Mouse (Mus musculus) liver, embryonic 15.5 days (tissue): ENCODE results near the gene Wscd2. TPM values are rescaled to one million over a fixed set of nuclear protein-coding genes. Genes with fewer than 3 reads are reported as not detected.

ENCODE experiments used
- ATAC-seq: fragments of 200-750 bp; cut with Nextera tagmentation; 2 replicates; pipeline ENCODE4 v1.8.0; 2017; ENCODE audit warnings: moderate number of reproducible peaks, mild to moderate bottlenecking, moderate library complexity; ENCODE audit not compliant: insufficient read depth
- H3K27ac ChIP-seq: fragments of 300-500 bp; sonication (generic); replicated peaks from 2 replicates; pipeline ENCODE4 v1.5.1; 2015; ENCODE audit warnings: mild to moderate bottlenecking, inconsistent platforms
- H3K27me3 ChIP-seq: fragments of 300-500 bp; sonication (generic); 2 replicates; pipeline ENCODE4 v1.6.1; 2015; ENCODE audit warnings: mild to moderate bottlenecking, inconsistent platforms
- H3K36me3 ChIP-seq: fragments of 300-500 bp; sonication (generic); replicated peaks from 2 replicates; pipeline ENCODE4 v1.6.1; 2015; ENCODE audit warnings: moderate library complexity, mild to moderate bottlenecking, inconsistent platforms
- H3K4me1 ChIP-seq: fragments of 300-500 bp; sonication (generic); replicated peaks from 2 replicates; pipeline ENCODE4 v1.6.1; 2015; ENCODE audit warnings: inconsistent platforms
- H3K4me2 ChIP-seq: fragments of 300-500 bp; sonication (generic); 2 replicates; pipeline ENCODE4 v1.6.1; 2015; ENCODE audit warnings: moderate library complexity, mild to moderate bottlenecking, inconsistent platforms
- H3K4me3 ChIP-seq: fragments of 300-500 bp; sonication (generic); replicated peaks from 2 replicates; pipeline ENCODE4 v1.5.1; 2015; ENCODE audit warnings: mild to moderate bottlenecking, inconsistent platforms
- H3K9ac ChIP-seq: fragments of 300-500 bp; sonication (generic); 2 replicates; pipeline ENCODE4 v1.6.1; 2015; ENCODE audit warnings: moderate library complexity, mild to moderate bottlenecking, inconsistent platforms
- H3K9me3 ChIP-seq: fragments of 300-500 bp; sonication (generic); replicated peaks from 2 replicates; pipeline ENCODE4 v1.6.1; 2016; ENCODE audit warnings: inconsistent platforms
- WGBS: fragments of 180-500 bp; shearing (Covaris S2); methylation state at CpG from one replicate; pipeline ENCODE4 v1.1.7; 2015; ENCODE audit warnings: mixed read lengths; ENCODE audit not compliant: insufficient replicate concordance; 5-methylcytosine and 5-hydroxymethylcytosine counted together
- polyA plus RNA-seq: library from polyadenylated mRNA; unstranded; fragments of >200 nt; fragmentation: Nextera tagmentation; extraction: Ambion mirVana; gene quantifications from 2 replicates; pipeline ENCODE4 v1.2.1, GENCODE M21; 2015

Gene Wscd2
- polyA plus RNA-seq, 1 experiment from 2014 or later, result 0.15 TPM

- H3K27me3 ChIP-seq, result 0 out of 2 replicates have a peak, but pooled peaks cover 2% of the 10 kb centered on the region
- no peaks in the 10 kb centered on the region for H3K4me1 ChIP-seq
- H3K27ac ChIP-seq, result no peak overlapping the region
- no peak overlapping the region for H3K4me3 ChIP-seq
- 67% methylated on average over 8 of the region's 8 CpGs for WGBS
- H3K4me2 ChIP-seq, result no peak overlapping the region
- H3K9ac ChIP-seq, result no peak overlapping the region
- ATAC-seq, result no peak
- no peaks in the 10 kb centered on the region for H3K36me3 ChIP-seq
- no peaks in the 10 kb centered on the region for H3K9me3 ChIP-seq
These were observed 67.9 kb downstream of the Wscd2 start for GRCm38 (mm10) chr5:113558065-113558464.

GRCm38 (mm10) chr5:113559627-113560026 is 69.5 kb downstream of the Wscd2 start:
- Histone ChIP-seq H3K9ac (no peak overlapping the region), H3K4me3 (no peak overlapping the region), H3K4me1 (no peaks in the 10 kb centered on the region), H3K4me2 (no peak overlapping the region), H3K27me3 (no peaks in the 10 kb centered on the region), H3K9me3 (no peaks in the 10 kb centered on the region), H3K27ac (no peak overlapping the region), H3K36me3 (no peaks in the 10 kb centered on the region)
- 53% methylated on average over 5 of the region's 5 CpGs for WGBS
- ATAC-seq, result no peak

GRCm38 (mm10) chr5:113564463-113564862 is 74.3 kb downstream of the Wscd2 start:
- ATAC-seq, result no peak
- Histone ChIP-seq H3K4me2 (no peak overlapping the region), H3K36me3 (no peaks in the 10 kb centered on the region), H3K27me3 (no peaks in the 10 kb centered on the region), H3K27ac (no peak overlapping the region), H3K4me3 (no peak overlapping the region), H3K4me1 (no peaks in the 10 kb centered on the region), H3K9me3 (no peaks in the 10 kb centered on the region), H3K9ac (no peak overlapping the region)
- 22% methylated on average over 4 of the region's 4 CpGs for WGBS

- no peak overlapping the region for H3K4me3 ChIP-seq
- no peak overlapping the region for H3K27ac ChIP-seq
- no peaks in the 10 kb centered on the region for H3K36me3 ChIP-seq
- H3K27me3 ChIP-seq, result no peaks in the 10 kb centered on the region
- ATAC-seq, result no peak
- H3K9ac ChIP-seq, result no peak overlapping the region
- H3K4me1 ChIP-seq, result no peaks in the 10 kb centered on the region
- WGBS, result 59% methylated on average over 10 of the region's 10 CpGs
- H3K4me2 ChIP-seq, result no peak overlapping the region
- no peaks in the 10 kb centered on the region for H3K9me3 ChIP-seq
These were observed 75.1 kb downstream of the Wscd2 start for GRCm38 (mm10) chr5:113565101-113565854.

- Histone ChIP-seq H3K27me3 (no peaks in the 10 kb centered on the region), H3K36me3 (no peaks in the 10 kb centered on the region), H3K27ac (no peak overlapping the region), H3K9ac (no peak overlapping the region), H3K4me1 (no peaks in the 10 kb centered on the region), H3K4me3 (no peak overlapping the region), H3K9me3 (no peaks in the 10 kb centered on the region), H3K4me2 (no peak overlapping the region)
- 59% methylated on average over 12 of the region's 12 CpGs for WGBS
- ATAC-seq, result no peak
These were observed 75.7 kb downstream of the Wscd2 start for GRCm38 (mm10) chr5:113565858-113566257.

- Histone ChIP-seq H3K4me2 (no peak overlapping the region), H3K36me3 (no peaks in the 10 kb centered on the region), H3K9ac (no peak overlapping the region), H3K4me1 (no peaks in the 10 kb centered on the region), H3K27me3 (no peaks in the 10 kb centered on the region), H3K4me3 (no peak overlapping the region), H3K9me3 (no peaks in the 10 kb centered on the region), H3K27ac (no peak overlapping the region)
- WGBS, result 38% methylated on average over 7 of the region's 7 CpGs
- ATAC-seq, result no peak
These were observed 80.1 kb downstream of the Wscd2 start for GRCm38 (mm10) chr5:113570056-113570717.

- Histone ChIP-seq H3K9me3 (no peaks in the 10 kb centered on the region), H3K27me3 (no peaks in the 10 kb centered on the region), H3K9ac (no peak overlapping the region), H3K4me2 (no peak overlapping the region), H3K36me3 (no peaks in the 10 kb centered on the region), H3K4me1 (no peaks in the 10 kb centered on the region), H3K27ac (no peak overlapping the region), H3K4me3 (no peak overlapping the region)
- ATAC-seq, result no peak
- WGBS, result 61% methylated on average over 7 of the region's 7 CpGs
These were observed 87.4 kb downstream of the Wscd2 start for GRCm38 (mm10) chr5:113577555-113577954.

- Histone ChIP-seq H3K4me2 (no peak overlapping the region), H3K4me3 (no peak overlapping the region), H3K27me3 (no peaks in the 10 kb centered on the region), H3K27ac (no peak overlapping the region), H3K9ac (no peak overlapping the region), H3K36me3 (no peaks in the 10 kb centered on the region), H3K9me3 (no peaks in the 10 kb centered on the region), H3K4me1 (no peaks in the 10 kb centered on the region)
- 77% methylated on average over 6 of the region's 6 CpGs for WGBS
- ATAC-seq, result no peak
These were observed 88.3 kb downstream of the Wscd2 start for GRCm38 (mm10) chr5:113578428-113578827.

GRCm38 (mm10) chr5:113579128-113579527 is 89.0 kb downstream of the Wscd2 start:
- no peak overlapping the region for H3K4me3 ChIP-seq
- 72% methylated on average over 4 of the region's 4 CpGs for WGBS

GRCm38 (mm10) chr5:113580248-113580647 is 90.1 kb downstream of the Wscd2 start:
- Histone ChIP-seq H3K4me2 (no peak overlapping the region), H3K4me3 (no peak overlapping the region), H3K9me3 (no peaks in the 10 kb centered on the region), H3K4me1 (no peaks in the 10 kb centered on the region), H3K27ac (no peak overlapping the region), H3K27me3 (no peaks in the 10 kb centered on the region), H3K36me3 (no peaks in the 10 kb centered on the region), H3K9ac (no peak overlapping the region)
- 35% methylated on average over 8 of the region's 8 CpGs for WGBS
- ATAC-seq, result no peak

More at GRCm38 (mm10) chr5:113579128-113579527, 89.0 kb downstream of the Wscd2 start:
- H3K27ac ChIP-seq, result no peak overlapping the region
- no peak overlapping the region for H3K4me2 ChIP-seq
- no peak for ATAC-seq
- no peaks in the 10 kb centered on the region for H3K36me3 ChIP-seq
- H3K9me3 ChIP-seq, result no peaks in the 10 kb centered on the region
- no peaks in the 10 kb centered on the region for H3K27me3 ChIP-seq
- H3K9ac ChIP-seq, result no peak overlapping the region
- H3K4me1 ChIP-seq, result no peaks in the 10 kb centered on the region

- Histone ChIP-seq H3K4me2 (no peak overlapping the region), H3K36me3 (no peaks in the 10 kb centered on the region), H3K4me1 (no peaks in the 10 kb centered on the region), H3K9ac (no peak overlapping the region), H3K27ac (no peak overlapping the region), H3K4me3 (no peak overlapping the region), H3K9me3 (no peaks in the 10 kb centered on the region), H3K27me3 (no peaks in the 10 kb centered on the region)
- no peak for ATAC-seq
- WGBS, result 44% methylated on average over 9 of the region's 9 CpGs
These were observed 90.7 kb downstream of the Wscd2 start for GRCm38 (mm10) chr5:113580801-113581200.
